Mouse (Mus musculus) liver, adult (tissue): ENCODE data around the gene Lbh.
A peak's percentile ranks its signal among the peaks of the same experiment; 100 is the strongest.

Source experiments
- GATA4 ChIP-seq: IDR thresholded peaks from 2 replicates; pipeline ENCODE4 v1.6.1; 2014; ENCODE audit warnings: mild to moderate bottlenecking, low read length; ENCODE audit not compliant: insufficient replicate concordance

Gene Lbh

GRCm38 (mm10) chr17:72924295-72924694, 6.2 kb downstream of the Lbh start:
- no peak for TF ChIP-seq GATA4

GRCm38 (mm10) chr17:72925111-72925510, 7.0 kb downstream of the Lbh start:
- no peak for TF ChIP-seq GATA4

GRCm38 (mm10) chr17:72925804-72926617, 7.9 kb downstream of the Lbh start:
- no peak for TF ChIP-seq GATA4

DNA sequence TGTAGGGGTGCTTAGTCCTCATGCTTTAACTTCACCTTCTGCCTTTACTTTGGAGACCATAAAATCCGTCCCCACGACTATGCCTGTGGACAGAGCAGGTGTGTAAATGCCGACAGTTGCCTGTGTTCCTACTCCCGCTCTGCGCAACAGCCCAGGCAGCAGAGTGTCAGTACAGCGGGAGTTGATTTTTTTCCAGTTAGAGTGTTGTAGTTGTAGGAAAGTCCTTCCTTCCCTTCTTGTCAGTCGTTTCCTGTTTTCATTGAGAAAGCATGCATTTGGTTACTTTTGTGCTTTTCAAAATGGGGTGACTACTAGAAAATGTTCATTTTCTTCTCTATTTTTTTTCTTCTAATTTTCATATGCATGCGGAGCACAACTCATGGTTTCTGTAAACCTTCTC, 8.9 kb downstream of the Lbh start:
- no peak for TF ChIP-seq GATA4

- TF ChIP-seq GATA4 = peak; percentile 54; the same call in 1 of the 2 replicates
Observed at GRCm38 (mm10) chr17:72933116-72933515, 15.0 kb downstream of the Lbh start.

DNA sequence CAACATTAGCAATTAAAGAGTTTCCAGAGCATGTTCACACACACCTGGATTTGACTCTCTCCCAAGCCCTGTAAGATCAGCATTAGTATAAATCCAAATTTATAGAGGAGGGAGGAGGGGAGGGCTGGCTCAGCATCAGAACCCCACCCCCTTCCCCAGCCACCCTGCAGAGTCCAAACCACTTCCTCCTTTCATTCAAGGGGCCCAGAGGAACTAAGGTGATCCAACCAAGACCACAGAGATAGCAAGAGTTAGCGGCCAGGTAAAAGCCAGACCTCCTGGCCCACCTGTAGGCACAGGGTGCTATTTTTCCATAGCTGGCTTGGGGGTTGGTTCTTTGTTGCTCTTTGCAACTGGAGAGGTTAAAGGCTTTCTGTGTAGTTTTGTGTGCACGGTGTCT, 16.0 kb downstream of the Lbh start:
- no peak for TF ChIP-seq GATA4

DNA sequence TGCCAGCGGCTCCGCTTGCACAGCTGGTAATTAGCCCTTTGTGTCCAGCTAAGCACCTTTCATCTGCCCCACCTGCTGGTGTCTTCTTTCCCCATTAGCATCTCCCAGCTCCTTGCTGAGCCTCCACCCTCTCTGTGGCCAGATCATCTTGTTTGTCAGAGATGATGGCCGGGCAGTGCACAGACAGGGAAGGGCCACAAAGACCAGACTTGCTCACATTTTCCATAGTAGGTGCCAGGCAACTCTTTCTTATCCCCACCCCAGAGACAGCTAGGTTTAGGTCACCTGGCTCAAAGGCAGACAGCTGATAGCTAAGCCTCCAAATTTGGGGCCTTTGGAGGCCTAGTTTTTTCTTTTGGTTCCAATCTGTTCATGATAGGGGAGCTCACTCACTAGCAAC, 16.5 kb downstream of the Lbh start:
- no peak for TF ChIP-seq GATA4

GRCm38 (mm10) chr17:72935921-72936320, 17.8 kb downstream of the Lbh start:
- peak; percentile 87 for TF ChIP-seq GATA4

GRCm38 (mm10) chr17:72936336-72936735, 18.2 kb downstream of the Lbh start:
- TF ChIP-seq GATA4 = no peak

GRCm38 (mm10) chr17:72937204-72937603, 19.1 kb downstream of the Lbh start:
- no peak for TF ChIP-seq GATA4

- no peak for TF ChIP-seq GATA4
Observed at GRCm38 (mm10) chr17:72938026-72938795, 20.1 kb downstream of the Lbh start.

DNA sequence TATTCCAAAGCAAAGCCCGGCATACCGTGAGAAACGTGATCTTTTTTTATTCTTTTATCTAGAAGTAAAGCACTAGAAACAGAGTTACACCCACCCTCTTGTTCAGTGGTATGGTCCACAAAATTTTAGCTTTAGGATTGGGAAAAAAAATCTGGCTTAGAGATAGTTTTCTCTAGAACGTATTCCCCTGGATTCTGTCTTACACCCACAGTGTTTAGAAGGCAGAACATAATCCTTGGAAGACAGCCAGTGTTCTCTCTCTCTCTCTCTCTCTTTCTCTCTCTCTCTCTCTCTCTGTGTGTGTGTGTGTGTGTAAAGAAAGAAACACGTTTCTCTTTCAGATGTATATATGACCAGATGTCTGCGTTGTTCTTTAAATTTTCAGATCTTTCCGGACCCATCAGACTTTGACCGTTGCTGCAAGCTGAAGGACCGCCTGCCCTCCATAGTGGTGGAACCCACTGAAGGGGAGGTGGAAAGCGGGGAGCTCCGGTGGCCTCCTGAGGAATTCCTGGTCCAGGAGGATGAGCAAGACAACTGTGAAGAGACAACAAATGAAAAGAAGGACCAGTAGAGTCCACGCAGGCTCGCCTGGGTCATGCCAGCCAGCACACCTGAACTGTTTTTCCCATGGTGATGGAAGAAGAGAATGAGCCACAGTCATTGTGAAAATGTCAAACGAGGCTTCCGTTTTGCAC, 20.9 kb downstream of the Lbh start:
- no peak for TF ChIP-seq GATA4

- no peak for TF ChIP-seq GATA4
Observed at GRCm38 (mm10) chr17:72939569-72939899, 21.4 kb downstream of the Lbh start.

DNA sequence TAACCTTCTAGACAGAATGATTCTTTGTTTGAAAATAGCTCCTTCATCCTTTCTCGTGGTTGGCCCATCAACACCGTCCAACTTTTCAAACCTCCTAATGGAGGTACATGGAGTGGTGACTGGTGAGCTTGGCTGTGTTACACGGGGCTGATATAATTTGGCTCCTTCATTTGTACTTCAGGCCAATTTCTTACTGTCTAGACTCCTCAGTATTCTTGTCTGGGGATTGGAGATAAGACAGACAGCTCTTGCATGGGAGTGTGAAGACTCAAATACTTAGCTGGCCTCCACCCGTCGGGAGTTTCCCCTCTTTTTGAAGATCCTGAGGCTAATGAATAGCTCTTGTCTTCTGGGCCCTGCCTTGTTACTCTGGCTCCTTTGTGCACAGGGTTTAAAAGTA, 26.3 kb downstream of the Lbh start:
- TF ChIP-seq GATA4 = no peak

DNA sequence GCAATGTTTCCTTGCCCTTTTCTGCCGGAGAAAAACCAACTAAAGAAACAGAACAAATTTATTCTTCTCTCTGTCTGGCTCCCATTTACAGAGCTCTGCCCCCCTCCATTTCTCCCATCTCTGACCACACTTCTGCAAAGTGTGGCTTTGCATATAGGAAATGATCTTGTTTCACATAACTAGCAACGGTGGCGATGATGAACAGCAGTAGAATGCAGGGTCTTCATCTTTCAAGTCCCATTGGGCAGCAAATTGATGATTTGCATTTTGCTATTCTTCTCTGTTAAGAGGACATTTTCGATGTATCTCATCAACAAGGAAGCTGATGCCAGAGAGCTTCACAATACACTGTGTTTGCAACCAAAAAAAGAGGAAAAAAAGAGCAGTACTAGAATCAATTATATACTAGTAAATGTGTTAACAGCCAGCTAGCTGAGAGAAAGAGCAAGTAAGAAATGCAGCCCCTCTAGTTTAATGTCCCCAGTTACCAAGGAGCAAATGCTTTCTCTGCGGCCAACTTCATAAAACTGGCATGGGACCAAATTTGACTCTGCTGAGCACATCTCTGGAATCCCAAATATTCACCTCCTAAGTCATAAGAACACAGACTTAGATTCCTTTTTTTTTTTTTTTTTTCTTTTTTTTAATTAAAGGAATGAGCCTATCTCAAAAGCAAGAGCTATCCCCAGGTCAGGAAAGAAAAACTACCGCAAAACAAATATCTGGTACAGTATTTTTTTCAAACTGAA, 29.2 kb downstream of the Lbh start:
- no peak for TF ChIP-seq GATA4

DNA sequence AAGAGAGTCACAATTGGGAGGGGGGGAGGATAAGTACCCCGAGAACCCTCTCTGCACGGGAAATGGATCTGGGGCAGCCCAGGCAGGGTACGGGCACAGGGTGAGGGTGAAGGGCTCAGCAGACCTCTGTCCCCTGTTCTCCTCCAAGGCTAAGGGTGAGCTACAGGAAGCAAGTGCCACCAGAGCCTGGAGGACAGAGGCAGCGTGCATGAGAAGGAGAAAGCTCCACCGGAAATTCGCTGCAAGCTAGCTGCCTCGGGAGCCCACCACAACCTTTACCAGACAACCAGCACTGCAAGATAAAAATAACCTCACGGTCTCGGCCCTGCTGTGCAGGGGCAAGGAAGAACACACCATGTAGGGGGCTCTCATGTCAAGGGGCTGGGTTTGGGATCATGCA, 30.0 kb downstream of the Lbh start:
- TF ChIP-seq GATA4 = no peak

DNA sequence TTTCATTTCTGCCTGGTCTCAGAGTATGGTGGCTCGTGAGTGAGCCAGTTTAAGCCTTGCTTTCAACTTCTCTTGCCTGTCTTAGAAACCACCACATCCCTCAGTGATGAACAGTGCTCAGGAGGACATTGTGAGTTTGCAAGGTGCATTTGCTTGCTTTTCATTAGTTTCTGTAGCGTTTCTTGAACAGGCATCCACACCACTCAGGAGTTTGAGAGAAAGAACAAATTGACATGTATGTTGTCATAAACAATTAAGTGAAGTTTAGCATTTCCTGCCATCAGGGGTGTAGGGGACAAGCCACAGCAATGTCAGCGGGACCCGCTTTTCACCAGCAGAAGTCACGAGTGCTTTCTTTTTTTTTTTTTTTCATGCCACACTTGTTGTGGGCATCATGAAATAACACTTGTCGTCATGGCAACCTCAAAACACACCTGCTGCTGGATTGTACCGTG, 31.2 kb downstream of the Lbh start:
- TF ChIP-seq GATA4 = no peak
